Mouse (Mus musculus) erythroblast, embryonic 14.5 days (primary cell): ENCODE data around the gene Rars2.
"Not testable (repeated sequence)": the region's sequence is repeated elsewhere in the genome, so short reads cannot be mapped to it uniquely, and the experiment has no call there.

Experiments used
- GATA1 ChIP-seq: IDR thresholded peaks from 2 replicates; pipeline ENCODE4 v1.6.1; 2012; ENCODE audit warnings: low read length, inconsistent platforms, mixed read lengths
- TAL1 ChIP-seq: IDR thresholded peaks from 3 replicates; pipeline ENCODE4 v1.6.1; 2012; ENCODE audit warnings: low read length, inconsistent platforms, mixed read lengths

GRCm38 (mm10) chr4:34581489-34581888, 33.3 kb upstream of the Rars2 start:
- not testable (repeated sequence) for TF ChIP-seq GATA1, TAL1
